Mouse (Mus musculus) mesoderm, embryonic 11.5 days (tissue): ENCODE measurements around the gene Fars2.

Experiments
- DNase-seq: peaks from one replicate; pipeline ENCODE4 v3.0.0-alpha.2; 2012; ENCODE audit warnings: low read depth, low spot score

Gene Fars2

GRCm38 (mm10) chr13:36576781-36577180, 459.6 kb downstream of the Fars2 start:
- no peak for DNase-seq

- no peak for DNase-seq
These were observed 460.8 kb downstream of the Fars2 start for GRCm38 (mm10) chr13:36577916-36578568.

GRCm38 (mm10) chr13:36578569-36579333, 461.5 kb downstream of the Fars2 start:
- peak; percentile 82 for DNase-seq

GRCm38 (mm10) chr13:36582406-36583070, 465.3 kb downstream of the Fars2 start:
- peak; percentile 17 for DNase-seq

- peak; percentile 47 for DNase-seq
These were observed 466.4 kb downstream of the Fars2 start for GRCm38 (mm10) chr13:36583481-36584151.

- no peak for DNase-seq
These were observed 467.0 kb downstream of the Fars2 start for GRCm38 (mm10) chr13:36584197-36584596.

GRCm38 (mm10) chr13:36589092-36589491, 471.9 kb downstream of the Fars2 start:
- no peak for DNase-seq

GRCm38 (mm10) chr13:36592291-36592690, 475.1 kb downstream of the Fars2 start:
- DNase-seq: no peak

GRCm38 (mm10) chr13:36606717-36607116, 489.5 kb downstream of the Fars2 start:
- DNase-seq: no peak

GRCm38 (mm10) chr13:36607871-36608270, 490.7 kb downstream of the Fars2 start:
- DNase-seq: no peak

GRCm38 (mm10) chr13:36610426-36610825, 493.2 kb downstream of the Fars2 start:
- DNase-seq: no peak

- no peak for DNase-seq
These were observed 495.9 kb downstream of the Fars2 start for GRCm38 (mm10) chr13:36612785-36613750.

GRCm38 (mm10) chr13:36620498-36621332, 503.5 kb downstream of the Fars2 start:
- no peak for DNase-seq

- no peak for DNase-seq
These were observed 504.1 kb downstream of the Fars2 start for GRCm38 (mm10) chr13:36621333-36621659.

GRCm38 (mm10) chr13:36623556-36623955, 506.3 kb downstream of the Fars2 start:
- no peak for DNase-seq

GRCm38 (mm10) chr13:36629154-36629553, 511.9 kb downstream of the Fars2 start:
- no peak for DNase-seq

- peak; percentile 0 for DNase-seq
These were observed 531.0 kb downstream of the Fars2 start for GRCm38 (mm10) chr13:36648257-36648656.

GRCm38 (mm10) chr13:36654251-36654650, 537.0 kb downstream of the Fars2 start:
- DNase-seq: no peak

GRCm38 (mm10) chr13:36679345-36679744, 562.1 kb downstream of the Fars2 start:
- DNase-seq: no peak
